Mouse (Mus musculus) neutrophil, adult 65 days (primary cell): ENCODE data around the gene Hps6. TPM values are rescaled to one million over a fixed set of nuclear protein-coding genes. Genes with fewer than 3 reads are reported as not detected.

ENCODE experiments used
- total RNA-seq: library from RNA; stranded (reverse); gene quantifications from 2 replicates; pipeline ENCODE4 v1.2.4, GENCODE M21; 2023

The Hps6 gene
- total RNA-seq, result 8.5 TPM in 2 replicates

GRCm38 (mm10) chr19:46003371-46004226, at the start of gene Hps6:
TSS of gene Hps6 (plus strand) at chr19:46003508.

GRCm38 (mm10) chr19:45997785-45998693, 5.3 kb upstream of the Hps6 start, which contains the start of gene Armh3:
TSS of gene Armh3 (minus strand) at chr19:45998488.

GRCm38 (mm10) chr19:46044271-46044992, 41.1 kb downstream of the Hps6 start, which contains the start of gene Pprc1:
TSS of gene Pprc1 (plus strand) at chr19:46044886.

GRCm38 (mm10) chr19:46044993-46045695, 41.8 kb downstream of the Hps6 start, which contains the start of gene Ldb1:
TSS of gene Ldb1 (minus strand) at chr19:46045214.

Other genes with a start within 250 kb of the Hps6 start
- gene Mgea5, start 219.7 kb upstream of the Hps6 start, total RNA-seq, result 242 and 314 TPM in 2 replicates
- 0.34 and 0.38 TPM in 2 replicates for gene Kcnip2, start 187.4 kb upstream of the Hps6 start, total RNA-seq
- 11.7 and 16.0 TPM in 2 replicates for gene Armh3, start 5.0 kb upstream of the Hps6 start, total RNA-seq
- 24.0 and 34.4 TPM in 2 replicates for gene Pprc1, start 41.4 kb downstream of the Hps6 start, total RNA-seq
- gene Ldb1, start 41.7 kb downstream of the Hps6 start, total RNA-seq, result 54.6 and 60.8 TPM in 2 replicates
- 15.4 and 20.3 TPM in 2 replicates for gene Nolc1, start 72.4 kb downstream of the Hps6 start, total RNA-seq
- 0.54 TPM in 1 of 2 replicates, not detected in the other for gene Elovl3, start 128.4 kb downstream of the Hps6 start, total RNA-seq
- not detected in 2 replicates for gene Pitx3, start 144.8 kb downstream of the Hps6 start, total RNA-seq
- 61.0 and 88.7 TPM in 2 replicates for gene Gbf1, start 149.0 kb downstream of the Hps6 start, total RNA-seq